Mouse (Mus musculus) CH12.LX (cell line): ENCODE data around the gene Prkca. TPM values are rescaled to one million over a fixed set of nuclear protein-coding genes. Genes with fewer than 3 reads are reported as not detected.

Experiments
- DNase-seq: peaks from one replicate; pipeline ENCODE4 v3.0.0-alpha.2; 2013; ENCODE audit errors: extremely low read depth
- H3K27ac ChIP-seq: 2 replicates; pipeline ENCODE4 v1.5.1; 2012; ENCODE audit warnings: low read depth, mild to moderate bottlenecking, control low read depth, moderate library complexity; ENCODE audit not compliant: insufficient read depth
- H3K27me3 ChIP-seq: replicated peaks from 2 replicates; pipeline ENCODE3; 2012; ENCODE audit warnings: inconsistent platforms
- H3K36me3 ChIP-seq, 2 experiments: replicated peaks in 1 of 2; 2 replicates each; pipeline versions ENCODE3 to v1.6.1; 2012; ENCODE audit warnings: inconsistent platforms in 1 of 2, low read length in 1 of 2, mild to moderate bottlenecking in 1 of 2, mixed read lengths in 1 of 2, moderate library complexity in 1 of 2; ENCODE audit not compliant: control insufficient read depth in 1 of 2, insufficient read depth in 1 of 2
- H3K4me1 ChIP-seq, 2 experiments: 2 replicates each; pipeline ENCODE4 v1.6.1; 2012; ENCODE audit warnings: inconsistent platforms in 1 of 2, moderate library complexity in 1 of 2; ENCODE audit not compliant: insufficient read depth in 2 of 2, control insufficient read depth in 1 of 2
- H3K4me2 ChIP-seq: 2 replicates; pipeline ENCODE4 v1.6.1; 2012; ENCODE audit warnings: low read depth, mild to moderate bottlenecking, control low read depth; ENCODE audit not compliant: poor library complexity, insufficient read depth, severe bottlenecking
- H3K4me3 ChIP-seq, 3 experiments: fragments of 150-350 bp in 1 of 3; sonication (generic) in 1 of 3; replicated peaks in 1 of 3; 2 replicates each; pipeline versions ENCODE3 to v1.5.1; 2011 to 2012; ENCODE audit warnings: low read depth in 2 of 3, low read length in 2 of 3, mild to moderate bottlenecking in 2 of 3, moderate library complexity in 2 of 3, control low read depth in 1 of 3, improper control_type of control experiment in 1 of 3, inconsistent platforms in 1 of 3, mixed read lengths in 1 of 3; ENCODE audit not compliant: poor library complexity in 1 of 3
- H3K79me2 ChIP-seq: replicated peaks from 2 replicates; pipeline ENCODE4 v1.6.1; 2012; ENCODE audit warnings: mild to moderate bottlenecking, moderate library complexity; ENCODE audit not compliant: control insufficient read depth, poor library complexity, insufficient read depth, severe bottlenecking; ENCODE audit errors: extremely low read depth
- H3K9ac ChIP-seq: 2 replicates; pipeline ENCODE4 v1.6.1; 2012; ENCODE audit warnings: low read depth, mild to moderate bottlenecking, control low read depth, moderate library complexity; ENCODE audit not compliant: insufficient read depth
- H3K9me3 ChIP-seq: replicated peaks from 2 replicates; pipeline ENCODE3; 2012; ENCODE audit warnings: low read length, inconsistent platforms, mixed read lengths
- BHLHE40 ChIP-seq: IDR thresholded peaks from 2 replicates; pipeline ENCODE4 v1.6.1; 2011; ENCODE audit warnings: mild to moderate bottlenecking, low read depth, low read length, improper control_type of control experiment
- CHD2 ChIP-seq: IDR thresholded peaks from 2 replicates; pipeline ENCODE4 v1.6.1; 2011; ENCODE audit warnings: low read length, improper control_type of control experiment
- ELF1 ChIP-seq: IDR thresholded peaks from 2 replicates; pipeline ENCODE4 v1.6.1; 2014; ENCODE audit warnings: low read depth, mild to moderate bottlenecking, inconsistent platforms, low read length, improper control_type of control experiment
- EP300 ChIP-seq: IDR thresholded peaks from 2 replicates; pipeline ENCODE4 v1.6.1; 2011; ENCODE audit warnings: low read length, improper control_type of control experiment
- ETS1 ChIP-seq: conservative IDR thresholded peaks from 2 replicates; pipeline ENCODE4 v1.6.1; 2012; ENCODE audit warnings: low read depth, mild to moderate bottlenecking, inconsistent platforms, low read length, improper control_type of control experiment, moderate library complexity
- GABPA ChIP-seq: IDR thresholded peaks from 2 replicates; pipeline ENCODE4 v1.6.1; 2012; ENCODE audit warnings: low read depth, low read length, improper control_type of control experiment, inconsistent platforms; ENCODE audit not compliant: insufficient replicate concordance
- IRF4 ChIP-seq: IDR thresholded peaks from 2 replicates; pipeline ENCODE4 v1.6.1; 2014; ENCODE audit warnings: low read depth, mild to moderate bottlenecking, inconsistent platforms, low read length, improper control_type of control experiment
- JUN ChIP-seq: IDR thresholded peaks from 2 replicates; pipeline ENCODE4 v1.6.1; 2011; ENCODE audit warnings: low read depth, mild to moderate bottlenecking, low read length, improper control_type of control experiment, moderate library complexity; ENCODE audit not compliant: insufficient read depth
- JUND ChIP-seq: conservative IDR thresholded peaks from 2 replicates; pipeline ENCODE4 v1.6.1; 2011; ENCODE audit warnings: low read depth, low read length, improper control_type of control experiment
- MAFK ChIP-seq: IDR thresholded peaks from 2 replicates; pipeline ENCODE4 v1.6.1; 2011; ENCODE audit warnings: low read length, improper control_type of control experiment; ENCODE audit not compliant: insufficient replicate concordance
- MAX ChIP-seq: IDR thresholded peaks from 2 replicates; pipeline ENCODE4 v1.6.1; 2011; ENCODE audit warnings: low read length, improper control_type of control experiment
- MAZ ChIP-seq: IDR thresholded peaks from 2 replicates; pipeline ENCODE4 v1.6.1; 2012; ENCODE audit warnings: low read depth, mild to moderate bottlenecking, inconsistent platforms, low read length, improper control_type of control experiment, moderate library complexity
- MEF2A ChIP-seq: IDR thresholded peaks from 2 replicates; pipeline ENCODE4 v1.6.1; 2014; ENCODE audit warnings: low read depth, mild to moderate bottlenecking, inconsistent platforms, low read length, improper control_type of control experiment, borderline replicate concordance
- MXI1 ChIP-seq: IDR thresholded peaks from 2 replicates; pipeline ENCODE4 v1.6.1; 2011; ENCODE audit warnings: mild to moderate bottlenecking, low read depth, low read length, improper control_type of control experiment
- MYC ChIP-seq: IDR thresholded peaks from 2 replicates; pipeline ENCODE4 v1.6.1; 2011; ENCODE audit warnings: low read depth, mild to moderate bottlenecking, improper control_type of control experiment, low read length
- NELFE ChIP-seq: IDR thresholded peaks from 2 replicates; pipeline ENCODE4 v1.6.1; 2011; ENCODE audit warnings: low read depth, low read length, improper control_type of control experiment
- NRF1 ChIP-seq: IDR thresholded peaks from 2 replicates; pipeline ENCODE4 v1.6.1; 2014; ENCODE audit warnings: low read depth, mild to moderate bottlenecking, inconsistent platforms, low read length, improper control_type of control experiment, moderate library complexity
- PAX5 ChIP-seq: IDR thresholded peaks from 2 replicates; pipeline ENCODE4 v1.6.1; 2012; ENCODE audit warnings: low read length, inconsistent platforms, mixed read lengths
- POLR2A ChIP-seq: IDR thresholded peaks from 2 replicates; pipeline ENCODE4 v1.6.1; 2011; ENCODE audit warnings: low read depth, mild to moderate bottlenecking, improper control_type of control experiment, low read length
- RCOR1 ChIP-seq: conservative IDR thresholded peaks from 2 replicates; pipeline ENCODE4 v1.6.1; 2012; ENCODE audit warnings: low read depth, mild to moderate bottlenecking, inconsistent platforms, low read length, improper control_type of control experiment
- SIN3A ChIP-seq: IDR thresholded peaks from 2 replicates; pipeline ENCODE4 v1.6.1; 2012; ENCODE audit warnings: low read length, improper control_type of control experiment, inconsistent platforms
- TBP ChIP-seq: conservative IDR thresholded peaks from 2 replicates; pipeline ENCODE4 v1.6.1; 2011; ENCODE audit warnings: low read depth, low read length, improper control_type of control experiment
- TCF12 ChIP-seq: IDR thresholded peaks from 2 replicates; pipeline ENCODE4 v1.6.1; 2014; ENCODE audit warnings: low read depth, mild to moderate bottlenecking, inconsistent platforms, low read length, improper control_type of control experiment
- ZKSCAN1 ChIP-seq: IDR thresholded peaks from 2 replicates; pipeline ENCODE4 v1.6.1; 2012; ENCODE audit warnings: low read depth, inconsistent platforms, low read length, improper control_type of control experiment, borderline replicate concordance
- dilution Hi-C: fragments of 300-500 bp; cut with MboI; formaldehyde crosslinking; loops from 2 replicates; pipeline ENCODE4 v1.14.3; 2020; ENCODE audit warnings: low sequenced_read_pairs; ENCODE audit not compliant: extremely low pct_unique_long_range_greater_than_20kb, extremely low pct_ligation_motif_present
- in situ Hi-C: fragments of 300-500 bp; cut with MboI; formaldehyde crosslinking; loops from 3 replicates; pipeline ENCODE4 v1.14.3; 2019; ENCODE audit warnings: low sequenced_read_pairs, low pct_ligation_motif_present, low pct_unique_long_range_greater_than_20kb, mixed read lengths
- polyA plus RNA-seq: library from polyadenylated mRNA; unstranded; fragments of >175 nt; gene quantifications from 2 replicates; pipeline ENCODE4 v1.2.1, GENCODE M21; 2012; ENCODE audit warnings: low read depth; ENCODE audit not compliant: insufficient read length
- total RNA-seq, 2 experiments: library from RNA; depleted of rRNA; stranded (reverse); fragments of 300-350 nt in 1 of 2; fragments of >200 nt in 1 of 2; gene quantifications; 2 replicates each; pipeline ENCODE4 v1.2.3; 2012 to 2014

The Prkca gene
- total and polyA plus RNA-seq, 3 experiments = 40.0 to 107 (median 43.7) TPM

DNA sequence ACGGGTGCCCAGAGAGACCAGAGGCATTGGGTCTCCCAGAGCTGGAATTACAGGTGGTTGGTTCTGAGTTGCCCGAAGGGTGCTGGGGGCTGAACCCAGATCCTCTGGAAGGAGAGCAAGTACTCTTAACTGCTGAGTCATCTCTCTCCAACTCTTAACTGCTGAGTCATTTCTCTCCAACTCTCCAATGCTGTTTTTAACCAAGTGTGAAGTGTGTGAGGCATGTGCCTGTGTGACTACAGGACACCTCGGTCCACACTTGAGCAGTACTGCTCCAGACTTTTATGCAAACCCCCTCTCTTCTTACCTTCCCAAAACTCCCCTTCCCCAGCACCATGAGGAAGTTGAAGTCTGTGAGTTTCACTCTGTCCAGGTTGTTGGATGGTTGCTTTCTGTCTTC, 357.8 kb downstream of the Prkca start:
- TF ChIP-seq NELFE = 0 out of 2 replicates have a peak, but pooled peaks have one; percentile 27
- TF ChIP-seq MYC = peak; percentile 94
- no peak for TF ChIP-seq ELF1
- peak; percentile 96 for TF ChIP-seq EP300
- TF ChIP-seq IRF4 = peak; percentile 98
- 0 out of 2 replicates have a peak, but pooled peaks have one; percentile 57 for TF ChIP-seq SIN3A
- 0 out of 2 replicates have a peak, but pooled peaks have one; percentile 57 for TF ChIP-seq TBP
- TF ChIP-seq PAX5 = no peak
- peak; percentile 99 for TF ChIP-seq BHLHE40
- TF ChIP-seq NRF1 = 0 out of 2 replicates have a peak, but pooled peaks have one; percentile 32
- peak; percentile 59 for TF ChIP-seq TCF12
- peak; percentile 92 for TF ChIP-seq ETS1
- TF ChIP-seq GABPA = no peak
- peak; percentile 95 for TF ChIP-seq MAX
- peak; percentile 63; the same call in 1 of the 2 replicates for TF ChIP-seq CHD2
- peak; percentile 88 for TF ChIP-seq MEF2A
- peak; percentile 100 for TF ChIP-seq JUND
- TF ChIP-seq JUN = peak; percentile 98
- TF ChIP-seq ZKSCAN1 = no peak
- peak; percentile 99 for TF ChIP-seq MAFK
- TF ChIP-seq RCOR1 = peak; percentile 80; the same call in 1 of the 2 replicates
- TF ChIP-seq MXI1 = peak; percentile 74; the same call in 1 of the 2 replicates
- no peak for TF ChIP-seq POLR2A
- peak; percentile 66; the same call in 1 of the 2 replicates for TF ChIP-seq MAZ
- peaks cover 15 to 45% of the 10 kb centered on the region in 2 experiments for H3K4me1 ChIP-seq
- DNase-seq = peak; percentile 92
- peak overlapping the region; percentile 15; the same call in 1 of the 2 replicates for H3K27ac ChIP-seq
- in situ Hi-C loops = loop anchor here (25.0 kb wide), 1 partner anchor 349 kb away; no protein-coding TSS in a partner anchor
- H3K4me2 ChIP-seq = peak overlapping the region; percentile 27
- no peak overlapping the region for H3K4me3 ChIP-seq
- no peaks in the 10 kb centered on the region for H3K27me3 ChIP-seq
- no peaks in the 10 kb centered on the region for H3K79me2 ChIP-seq
- H3K36me3 ChIP-seq = peaks cover 28 to 77% of the 10 kb centered on the region in 2 experiments
- dilution Hi-C loops = no loop called here
- no peaks in the 10 kb centered on the region for H3K9me3 ChIP-seq
- H3K9ac ChIP-seq = 0 out of 2 replicates have a peak overlapping the region, but pooled peaks have one; percentile 4
